Mouse (Mus musculus) thymus, adult 2 months (tissue): ENCODE results near the gene Rbp3.

ENCODE experiments used
- CTCF ChIP-seq: fragments of 200-500 bp; IDR thresholded peaks from 2 replicates; pipeline ENCODE4 v1.5.1; 2012; ENCODE audit warnings: mild to moderate bottlenecking, control low read depth, low read length, moderate library complexity, borderline replicate concordance; ENCODE audit not compliant: control insufficient read depth, poor library complexity, insufficient read depth; ENCODE audit errors: extremely low read depth
- POLR2A ChIP-seq: fragments of 200-500 bp; IDR thresholded peaks from 2 replicates; pipeline ENCODE4 v1.6.1; 2012; ENCODE audit warnings: mild to moderate bottlenecking, low read length, control low read depth, moderate library complexity; ENCODE audit not compliant: control insufficient read depth, poor library complexity, insufficient read depth; ENCODE audit errors: extremely low read depth

DNA sequence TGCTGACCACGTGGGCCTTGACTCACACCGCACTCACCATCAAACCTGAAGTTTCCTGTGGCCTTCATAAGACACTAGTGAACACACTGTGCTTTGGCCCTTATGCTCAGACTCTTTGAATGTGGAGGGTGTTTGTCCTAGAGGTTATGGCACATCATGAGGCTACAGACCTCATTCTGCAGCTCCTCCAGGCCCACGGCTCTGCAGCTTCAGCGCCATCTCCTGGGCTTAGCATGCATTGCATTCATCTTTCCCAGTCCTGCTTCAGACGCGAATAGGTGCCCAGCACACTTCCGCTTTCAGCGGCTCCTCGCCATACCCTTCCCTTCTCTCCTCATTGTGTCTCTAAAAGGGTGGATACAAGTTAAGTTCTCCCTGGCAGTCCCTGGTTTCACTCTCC lies 14.7 kb upstream of the Rbp3 start:
- TF ChIP-seq CTCF (no peak), POLR2A (no peak)
